Mouse (Mus musculus) gastrocnemius, postnatal 36 days (tissue): ENCODE measurements around the gene Strn. TPM values are rescaled to one million over a fixed set of nuclear protein-coding genes. Genes with fewer than 3 reads are reported as not detected.

Experiments used
- DNase-seq, 2 experiments: peaks; one replicate each; pipeline ENCODE4 v3.0.0; 2022
- intact Hi-C: fragments of 180-260 bp; cut with DNase I; formaldehyde crosslinking; loops from one replicate; pipeline ENCODE4 v1.15.1; 2025
- long read RNA-seq, 2 experiments: library from polyadenylated mRNA; stranded (forward); transcript quantifications; one replicate each; pipeline ENCODE4 v2.0.0; 2021
- total RNA-seq, 2 experiments: library from RNA; stranded (reverse); gene quantifications; 2 replicates each; pipeline ENCODE4 v1.2.3; 2021

Strn gene
- total RNA-seq, result 1 to 10 TPM; 5.1 to 6.1 TPM
- long read RNA-seq, experiment 1, partial matches to known transcripts, result 0 of 1 reads
- long read RNA-seq, experiment 1, other reads (novel, unspliced or antisense), result 1 of 1 reads
- long read RNA-seq, experiment 2, full-length matches to known transcripts, result 1 of 3 reads
- long read RNA-seq, experiment 2, partial matches to known transcripts, result 0 of 3 reads
- long read RNA-seq, experiment 2, other reads (novel, unspliced or antisense), result 2 of 3 reads

DNA sequence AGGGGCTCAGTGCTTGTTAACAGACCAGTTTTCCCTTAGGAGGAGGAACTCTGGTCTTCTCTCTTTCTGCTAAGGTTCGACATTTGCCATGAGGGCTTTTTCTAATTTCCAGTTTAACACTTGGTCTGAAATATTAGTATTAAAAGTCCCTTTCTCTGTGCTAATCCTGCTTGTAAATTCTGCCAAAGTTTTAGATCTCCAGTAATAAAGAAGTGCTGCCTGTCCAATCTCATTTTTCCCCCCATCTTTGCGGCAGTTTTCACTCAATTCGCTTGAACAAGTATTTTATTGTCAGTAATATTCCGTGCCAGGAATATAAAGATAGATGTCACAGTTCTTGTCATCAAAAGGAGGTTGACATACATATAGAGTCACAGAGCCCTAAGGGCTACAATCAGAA is at the start of gene Strn:
TSS of gene Strn (minus strand) at position 101 of the 400 bp plus-strand sequence.
- DNase-seq, result no peak
- intact Hi-C loops, result no loop called here

DNA sequence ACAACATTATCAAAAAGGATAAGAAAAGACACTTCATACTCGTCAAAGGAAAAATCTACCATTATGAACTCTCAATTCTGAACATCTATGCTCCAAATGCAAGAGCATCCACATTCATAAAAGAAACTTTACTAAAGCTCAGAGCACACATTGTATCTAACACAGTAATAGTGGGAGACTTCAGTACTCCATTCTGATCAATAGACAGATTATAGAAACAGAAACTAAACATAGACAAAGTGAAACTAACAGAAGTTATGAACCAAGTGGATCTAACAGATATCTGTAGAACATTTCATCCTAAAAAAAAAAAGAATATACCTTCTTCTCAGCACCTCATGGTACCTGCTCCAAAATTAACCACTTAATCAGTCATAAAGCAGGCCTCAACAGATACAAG is 41.8 kb upstream of the Strn start:
- intact Hi-C loops, result no loop called here
- DNase-seq, result no peak

DNA sequence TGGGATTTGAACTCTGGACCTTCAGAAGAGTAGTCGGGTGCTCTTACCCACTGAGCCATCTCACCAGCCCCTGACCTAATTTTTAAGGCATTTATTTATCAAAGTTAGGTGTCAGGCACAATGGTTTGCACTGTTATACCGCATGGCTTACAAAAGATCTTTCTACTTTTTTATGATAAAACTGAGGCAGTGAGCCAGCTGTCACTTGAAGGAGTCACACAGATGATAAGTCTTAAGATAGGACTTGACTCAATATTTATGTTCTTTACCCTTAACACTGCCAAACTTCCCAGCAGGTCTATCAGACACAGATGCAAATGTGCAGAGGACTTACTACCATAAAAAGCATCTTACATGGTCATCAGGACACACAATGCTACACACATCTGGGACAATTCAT is 35.3 kb upstream of the Strn start:
- intact Hi-C loops, result loop anchor here (5.0 kb wide), 1 partner anchor 45 kb away; no protein-coding TSS in a partner anchor
- DNase-seq, result no peak

DNA sequence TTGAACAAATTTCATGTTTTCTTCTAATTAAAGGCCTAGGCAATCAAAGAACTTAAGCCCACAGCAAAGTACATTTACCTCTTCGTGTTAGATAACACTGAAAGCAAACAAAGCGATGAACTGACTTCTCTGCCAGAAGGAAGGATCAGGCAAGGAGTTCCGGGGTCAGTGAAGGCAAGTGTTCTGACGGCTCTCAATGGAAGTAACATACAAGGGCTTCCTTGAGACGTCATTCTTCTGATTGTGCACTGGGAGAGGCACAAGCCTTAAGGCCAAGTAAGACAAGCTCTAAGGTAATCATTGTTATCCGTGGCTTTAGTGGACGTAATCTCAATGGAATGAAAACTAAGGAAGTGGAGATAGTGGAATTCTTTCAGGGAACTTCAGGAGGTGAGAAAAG is 33.9 kb upstream of the Strn start:
- intact Hi-C loops, result loop anchor here (5.0 kb wide), 1 partner anchor 46 kb away; no protein-coding TSS in a partner anchor
- DNase-seq, result no peak

DNA sequence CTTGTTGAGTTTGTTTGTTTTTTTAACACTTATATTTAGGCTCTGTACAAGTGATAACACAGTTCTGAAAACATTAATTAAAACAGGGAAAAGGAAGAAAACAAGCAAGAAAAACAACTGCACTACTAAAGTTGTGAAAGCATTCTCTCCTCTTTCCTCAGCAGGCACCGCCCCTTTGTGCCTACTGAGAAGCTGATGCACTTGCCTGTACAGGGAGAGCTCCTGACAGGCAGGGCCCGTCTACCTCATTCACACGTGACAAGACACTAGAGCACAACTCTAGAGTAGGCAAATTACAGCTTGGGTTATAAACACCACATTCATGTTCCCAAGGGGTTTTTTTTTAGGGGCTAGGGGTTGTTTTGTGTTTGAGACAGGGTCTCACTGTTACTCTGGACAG is 32.3 kb upstream of the Strn start:
- DNase-seq, result no peak
- intact Hi-C loops, result no loop called here

DNA sequence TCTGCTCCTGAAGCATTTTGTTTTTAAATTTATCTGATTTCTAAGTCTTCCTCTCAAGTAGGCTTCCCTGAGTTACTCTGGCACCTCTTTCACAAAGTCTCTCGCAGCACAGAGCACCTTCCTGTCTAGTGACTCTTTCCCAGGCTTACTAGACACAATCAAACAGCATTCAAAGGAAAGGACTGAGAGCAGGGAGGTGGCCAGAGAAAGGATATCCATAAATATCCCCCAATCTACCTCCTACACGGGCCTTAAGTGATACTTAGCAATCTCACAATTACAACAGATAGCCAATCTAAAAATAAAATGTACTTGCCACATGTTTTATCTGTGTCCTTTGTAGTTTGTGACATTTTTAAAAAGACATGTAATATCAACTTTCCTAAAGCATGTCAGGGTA is 31.9 kb upstream of the Strn start:
- intact Hi-C loops, result no loop called here
- no peak for DNase-seq

DNA sequence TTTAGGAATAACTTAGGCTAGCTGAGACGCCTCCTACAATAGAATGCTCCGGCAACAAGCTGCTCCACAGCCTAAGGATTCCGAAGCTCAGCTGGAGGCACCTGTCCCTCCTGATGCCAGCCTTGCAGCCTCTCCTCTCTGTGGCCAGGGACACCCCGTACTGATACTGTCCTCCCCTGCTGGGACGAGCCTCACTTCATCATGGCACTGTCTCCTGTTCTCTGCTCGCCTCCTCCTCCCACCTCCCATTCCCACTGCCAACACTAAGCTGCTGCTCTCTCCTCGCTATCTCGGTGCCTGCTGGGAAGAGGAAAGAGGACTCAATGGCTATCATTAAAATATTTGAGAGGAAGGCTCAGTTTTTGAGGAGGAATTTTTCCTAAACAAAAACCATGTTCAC is 30.6 kb upstream of the Strn start:
- no peak for DNase-seq
- intact Hi-C loops, result no loop called here

DNA sequence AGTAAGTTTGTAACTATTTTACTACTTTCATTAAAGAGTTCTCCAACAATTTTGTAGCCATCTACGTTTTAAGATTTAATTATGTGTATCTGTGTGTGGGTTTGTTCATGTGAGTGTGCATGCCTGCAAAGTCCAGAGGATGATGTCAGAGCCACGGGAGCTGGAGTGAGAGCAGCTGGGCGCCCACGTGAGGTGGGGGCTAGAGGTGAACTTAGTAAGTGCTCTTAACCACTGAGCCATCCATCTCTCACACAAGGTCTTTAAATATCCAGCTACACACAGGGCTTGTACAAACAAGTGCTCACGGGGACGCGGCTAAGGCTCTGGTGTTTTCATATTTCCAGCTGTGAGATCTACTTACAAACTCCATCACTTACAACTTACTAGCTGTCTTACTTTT is 29.1 kb upstream of the Strn start:
- intact Hi-C loops, result no loop called here
- DNase-seq, result no peak

DNA sequence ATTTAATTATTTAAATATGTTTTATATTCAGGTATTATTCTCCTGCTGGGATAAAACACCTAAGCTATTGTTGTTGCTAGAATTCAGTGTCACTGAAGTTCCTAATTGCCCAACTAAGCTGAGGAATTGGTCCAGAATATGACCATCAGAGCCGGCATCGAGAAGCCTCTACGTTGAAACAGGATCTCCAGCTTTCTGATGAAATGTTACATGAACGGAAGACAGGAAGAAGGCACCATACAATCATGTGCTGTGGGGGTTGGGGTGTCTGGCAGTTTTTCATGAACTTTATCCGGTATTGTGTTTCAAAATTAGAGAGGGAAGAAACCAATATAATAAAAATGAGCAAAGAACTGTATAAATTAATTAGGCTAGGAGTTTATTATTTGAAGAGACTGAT is 26.3 kb upstream of the Strn start:
- no peak for DNase-seq
- intact Hi-C loops, result no loop called here

DNA sequence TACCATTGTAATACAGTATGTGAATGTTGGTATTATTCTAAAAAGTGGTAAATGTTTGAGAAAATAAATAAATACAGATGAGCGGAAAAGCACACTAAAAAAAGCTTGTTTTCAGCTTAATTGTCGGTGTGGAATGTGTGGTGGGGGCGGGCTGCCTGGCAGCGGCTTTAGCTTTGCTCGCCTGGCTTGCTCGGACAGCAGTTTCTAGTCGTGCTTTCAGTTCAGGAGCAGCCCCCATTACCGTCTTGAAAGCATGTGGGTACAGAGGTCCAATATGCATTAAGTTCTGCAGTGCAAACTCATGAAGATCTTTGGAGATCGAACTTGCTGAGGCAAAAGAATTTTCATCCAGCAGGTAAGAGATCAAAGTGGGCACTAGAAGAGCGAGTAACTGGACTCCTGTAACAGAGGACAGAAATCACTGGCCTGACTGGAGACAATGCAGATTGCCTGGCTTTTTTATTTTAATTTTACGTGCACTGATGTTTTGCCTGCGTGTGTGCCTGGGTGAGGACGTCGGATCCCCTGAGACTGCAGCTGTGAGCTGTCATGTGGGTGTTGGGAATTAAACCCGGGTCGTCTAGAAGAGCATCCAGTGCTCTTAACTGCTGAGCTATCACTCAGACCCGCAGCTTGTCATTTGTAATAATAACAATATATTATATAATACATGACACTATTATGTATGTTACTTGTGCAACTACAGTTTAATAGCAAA is 16.1 kb upstream of the Strn start:
- intact Hi-C loops, result no loop called here
- DNase-seq, result no peak

DNA sequence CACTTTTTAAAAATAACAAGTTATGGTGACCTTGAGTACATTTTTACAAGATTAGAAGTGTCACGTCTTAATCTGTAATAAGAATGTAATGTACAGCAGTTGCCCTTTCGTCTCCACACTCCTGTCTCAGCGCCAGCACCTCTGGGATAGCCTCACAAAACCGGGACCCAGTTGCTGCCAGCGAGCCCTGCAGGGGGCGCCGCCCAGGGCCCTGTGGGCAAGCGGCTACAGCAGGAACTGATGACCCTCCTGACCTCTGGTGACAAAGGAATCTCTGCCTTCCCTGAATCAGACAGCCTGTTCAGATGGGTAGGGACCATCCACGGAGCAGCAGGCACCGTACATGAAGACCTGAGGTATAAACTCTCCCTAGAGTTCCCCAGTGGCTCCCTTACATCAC is 15.1 kb upstream of the Strn start:
- intact Hi-C loops, result no loop called here
- DNase-seq, result no peak

DNA sequence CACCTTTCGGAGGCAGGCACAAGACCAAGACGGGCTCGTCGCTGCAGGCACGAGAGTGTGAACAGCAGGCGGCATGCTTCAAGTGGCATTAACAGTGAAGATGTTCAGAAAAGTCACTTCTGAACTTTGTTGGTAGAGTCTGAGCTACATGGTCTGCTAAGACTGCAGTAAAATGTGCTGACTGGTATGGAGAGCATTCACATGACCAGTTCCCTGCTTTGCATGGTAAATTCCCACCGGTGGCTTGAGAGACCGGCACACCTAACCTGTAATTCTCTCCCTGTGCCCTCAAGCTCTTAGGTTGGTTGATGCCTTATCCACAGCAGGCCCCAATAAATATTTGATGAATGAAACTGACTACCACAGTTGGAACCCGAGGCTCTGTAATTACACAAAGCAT is 11.4 kb upstream of the Strn start:
- intact Hi-C loops, result no loop called here
- DNase-seq, result no peak

DNA sequence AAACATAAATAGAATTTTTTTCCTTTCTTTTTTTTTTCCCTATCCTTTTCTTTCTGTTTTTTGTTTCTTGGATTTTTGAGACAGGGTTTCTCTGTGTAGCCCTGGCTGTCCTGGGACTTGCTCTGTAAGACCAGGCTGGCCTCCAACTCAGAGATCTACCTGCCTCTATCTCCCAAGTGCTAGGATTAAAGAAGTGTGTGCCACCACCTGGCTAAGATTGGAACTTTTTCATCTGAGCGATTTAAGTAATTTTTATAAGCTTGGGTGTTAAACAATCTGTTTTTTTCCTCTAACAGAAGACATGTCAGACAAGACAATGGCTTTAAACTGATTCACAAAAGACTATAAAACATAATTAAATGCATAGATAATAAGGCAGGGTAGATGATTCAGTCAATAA is 1.4 kb upstream of the Strn start:
- intact Hi-C loops, result loop anchor here (2.0 kb wide), 1 partner anchor 72 kb away; no protein-coding TSS in a partner anchor
- no peak for DNase-seq

DNA sequence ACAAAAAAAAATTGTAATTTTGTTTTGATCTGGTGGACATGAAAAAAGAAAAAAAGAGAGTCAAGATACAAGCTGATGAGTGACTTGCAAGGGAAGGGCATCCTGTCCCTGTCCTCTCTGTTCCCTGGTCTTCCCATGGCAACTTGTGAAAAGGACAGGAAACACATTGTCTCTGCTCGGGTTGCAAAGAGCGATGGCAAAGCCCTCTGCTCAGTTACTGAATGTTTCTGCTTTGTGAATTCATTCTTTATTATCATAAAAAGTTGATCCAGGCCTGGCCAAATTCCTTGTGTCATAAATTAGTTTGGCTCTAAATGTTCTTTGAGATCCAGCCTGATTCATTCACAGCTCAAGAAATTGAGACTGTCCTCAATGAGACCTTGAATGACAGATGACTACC is 775 bp upstream of the Strn start:
- intact Hi-C loops, result loop anchor here (2.0 kb wide), 1 partner anchor 71 kb away; no protein-coding TSS in a partner anchor
- DNase-seq, result no peak

DNA sequence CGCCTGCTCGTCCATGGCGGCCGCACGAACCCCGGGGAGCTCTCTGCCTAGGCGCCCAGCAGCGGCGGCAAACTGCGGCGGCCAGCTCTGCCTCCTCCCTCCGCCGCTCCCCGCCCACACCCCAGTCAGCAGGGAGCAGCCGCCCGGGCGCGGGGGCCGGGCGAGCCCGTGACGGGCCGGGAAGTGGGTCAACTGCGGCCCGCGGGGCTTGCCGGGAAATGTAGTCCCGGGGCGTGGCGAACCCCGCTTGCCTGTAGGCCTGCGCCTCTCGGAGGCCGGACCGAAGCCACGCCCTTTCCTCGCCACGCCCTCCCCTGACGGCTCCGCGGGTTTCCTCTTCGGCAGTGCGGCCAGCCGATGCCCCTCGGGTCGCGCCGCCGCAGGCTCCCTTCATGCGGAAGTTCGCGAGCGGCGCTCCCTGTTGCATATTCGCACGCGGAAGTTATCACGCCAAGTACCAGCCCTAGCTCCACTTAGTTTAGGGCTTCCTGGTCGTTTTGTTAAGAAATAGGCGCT is 465 bp downstream of the Strn start:
- peak; percentile 98 to 99 for DNase-seq
- intact Hi-C loops, result no loop called here

DNA sequence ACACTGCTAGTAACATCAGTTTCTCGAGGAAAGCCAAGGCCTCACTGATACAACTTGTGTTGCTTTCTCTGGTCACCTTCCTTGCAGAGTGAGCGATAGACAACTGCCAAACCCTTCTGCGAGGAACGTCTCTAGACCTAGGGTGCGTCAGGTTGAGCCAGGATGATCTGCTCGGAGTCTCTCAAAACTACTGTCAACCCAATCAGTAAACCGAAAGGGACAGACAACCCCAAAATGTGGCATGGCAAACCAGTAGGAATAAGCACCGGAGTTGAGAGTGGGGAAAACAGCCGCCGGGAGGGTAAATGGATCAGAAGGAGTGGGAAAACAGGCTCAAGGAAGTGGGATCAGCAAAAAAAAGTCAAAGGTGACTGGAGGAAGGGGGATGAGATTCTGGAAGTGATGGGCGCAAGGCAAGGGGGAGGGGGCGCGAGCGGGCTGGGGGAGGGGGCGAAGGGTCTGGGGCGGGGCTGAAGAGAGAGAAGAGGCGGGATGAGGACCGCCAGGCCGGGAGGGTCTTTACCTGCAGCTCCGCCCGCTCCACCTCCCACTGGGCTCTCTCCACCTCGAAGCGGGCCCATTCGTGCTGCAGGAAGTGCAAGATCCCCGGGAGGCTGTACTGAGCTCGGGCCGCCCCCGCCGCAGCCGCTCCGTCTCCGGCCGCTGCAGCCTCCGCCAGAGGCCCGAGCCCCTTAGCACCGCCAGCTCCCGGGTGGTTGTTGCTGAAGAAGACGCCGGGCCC is 1.1 kb downstream of the Strn start:
- DNase-seq, result peak in 1 of 2 experiments; percentile 16
- intact Hi-C loops, result no loop called here

DNA sequence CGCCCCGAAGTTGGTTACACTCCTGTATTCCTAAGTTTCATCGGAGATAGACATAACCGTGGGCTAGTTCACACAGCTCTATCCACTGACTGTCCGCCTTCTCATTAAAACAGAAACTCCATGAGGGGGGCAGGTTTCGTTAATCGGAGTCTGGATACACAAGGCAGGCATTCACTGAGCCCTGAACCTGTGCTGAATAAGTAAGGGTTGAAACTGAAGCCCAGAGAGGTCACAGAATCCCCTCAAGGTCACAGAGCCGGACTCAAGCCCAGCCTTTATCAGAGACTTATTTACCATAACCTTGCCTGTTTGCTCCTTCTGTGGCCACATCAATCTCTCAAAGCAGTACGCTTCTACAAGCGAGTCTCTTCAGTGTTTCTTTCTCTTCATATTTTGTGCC is 2.2 kb downstream of the Strn start:
- intact Hi-C loops, result no loop called here
- DNase-seq, result no peak

DNA sequence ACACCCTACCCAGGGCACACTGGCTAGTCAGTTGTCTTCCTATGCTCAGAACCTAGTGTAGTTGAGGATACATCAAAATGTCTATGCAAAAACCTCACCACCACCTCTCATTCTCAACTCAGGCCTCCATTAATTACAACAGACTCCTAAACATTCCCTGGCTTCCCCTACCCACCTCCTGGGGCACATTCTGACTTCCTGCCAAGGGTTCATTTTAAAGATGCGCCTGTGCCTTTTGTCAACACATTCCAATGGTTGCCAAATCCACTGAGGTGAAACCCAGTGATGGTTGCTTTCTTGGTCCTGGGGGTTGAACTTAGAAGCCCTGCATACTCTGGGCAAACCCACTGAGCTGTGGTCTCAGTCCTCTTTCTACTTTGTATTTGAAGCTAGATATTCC is 4.9 kb downstream of the Strn start:
- no peak for DNase-seq
- intact Hi-C loops, result no loop called here

DNA sequence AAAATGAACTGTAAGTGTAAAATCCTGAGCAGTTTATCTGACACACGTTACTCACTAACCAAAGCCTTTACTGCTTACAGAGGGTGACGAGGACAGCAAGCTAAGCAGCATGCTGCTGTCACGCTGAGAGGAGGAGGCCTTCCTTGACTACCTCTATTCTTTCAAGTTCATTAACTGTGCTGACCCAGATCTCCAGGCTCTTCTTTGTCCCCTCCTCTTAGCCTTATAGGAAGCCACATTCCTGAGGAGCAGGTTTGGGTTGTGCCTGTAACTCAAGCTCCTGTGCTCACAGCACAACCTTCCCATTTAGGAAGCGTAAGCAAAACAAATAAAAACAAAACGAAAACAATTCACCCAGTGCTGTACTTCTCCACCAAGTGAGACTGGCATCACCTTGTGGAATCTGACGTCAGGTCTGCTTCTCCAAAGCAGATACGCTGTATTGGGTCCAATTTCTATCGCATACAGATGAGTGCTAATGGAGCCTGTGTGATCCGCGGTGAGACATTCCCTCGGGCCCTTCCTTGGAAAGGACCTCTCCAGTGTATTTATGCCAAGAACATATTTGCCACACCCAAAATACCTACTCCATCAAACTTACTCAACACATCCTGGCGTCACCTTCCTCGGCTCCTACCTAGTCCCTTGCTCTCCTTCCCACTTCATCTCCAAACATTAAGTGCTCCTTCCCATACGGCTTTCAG is 10.1 kb downstream of the Strn start:
- DNase-seq, result no peak
- intact Hi-C loops, result no loop called here

DNA sequence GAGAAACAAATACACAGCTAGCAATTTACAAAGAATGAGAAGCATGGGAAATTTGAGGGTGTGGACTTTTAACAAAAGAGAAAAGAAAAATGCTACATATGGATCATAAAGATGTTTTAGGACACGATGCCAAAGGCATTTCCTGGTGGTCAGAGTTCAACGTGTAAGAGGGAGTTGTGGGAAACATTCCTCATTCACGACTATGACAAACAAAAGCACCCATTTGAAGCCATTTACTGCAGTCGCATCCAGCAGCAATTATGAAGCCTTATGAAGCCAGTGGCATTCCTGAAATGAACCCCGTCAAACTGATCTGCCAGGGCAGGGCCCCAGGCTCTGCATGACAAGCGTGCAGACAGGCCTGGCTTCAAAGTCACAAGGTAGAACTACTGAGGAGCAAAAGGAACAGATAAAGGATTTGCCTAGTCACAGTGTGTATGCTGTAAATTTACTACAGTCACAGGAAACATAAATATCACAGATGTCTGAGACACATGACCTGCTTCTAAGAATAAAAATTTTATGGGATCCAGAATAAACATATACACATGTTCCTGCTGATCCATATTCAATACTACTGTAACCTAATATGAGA is 12.4 kb downstream of the Strn start:
- no peak for DNase-seq
- intact Hi-C loops, result no loop called here
